Mouse (Mus musculus) thymus, adult 2 months (tissue): ENCODE measurements around the gene Epo.

Experiments used
- CTCF ChIP-seq: fragments of 200-500 bp; IDR thresholded peaks from 2 replicates; pipeline ENCODE4 v1.5.1; 2012; ENCODE audit warnings: mild to moderate bottlenecking, control low read depth, low read length, moderate library complexity, borderline replicate concordance; ENCODE audit not compliant: control insufficient read depth, poor library complexity, insufficient read depth; ENCODE audit errors: extremely low read depth
- POLR2A ChIP-seq: fragments of 200-500 bp; IDR thresholded peaks from 2 replicates; pipeline ENCODE4 v1.6.1; 2012; ENCODE audit warnings: mild to moderate bottlenecking, low read length, control low read depth, moderate library complexity; ENCODE audit not compliant: control insufficient read depth, poor library complexity, insufficient read depth; ENCODE audit errors: extremely low read depth

DNA sequence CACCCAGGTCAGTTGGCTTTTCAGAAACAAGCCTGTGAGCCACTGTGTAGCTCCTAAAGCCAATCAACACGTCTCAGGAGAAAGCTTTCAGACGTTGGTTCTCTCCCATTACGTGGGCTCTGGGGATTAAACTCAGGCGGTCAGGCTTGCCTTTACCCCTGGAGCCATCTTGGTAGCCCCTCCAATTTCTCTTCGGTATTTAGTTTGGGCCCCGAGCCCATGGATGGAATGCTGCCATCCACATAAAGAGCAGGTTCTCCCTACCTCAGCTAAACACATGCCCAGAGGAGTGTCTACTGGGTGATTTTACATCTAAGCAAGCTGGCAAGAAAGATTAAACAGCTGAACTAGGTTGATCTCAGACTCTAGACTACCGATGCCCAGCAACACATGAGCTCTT lies 32.9 kb downstream of the Epo start:
- TF ChIP-seq CTCF = no peak
- TF ChIP-seq POLR2A = no peak
